Mouse (Mus musculus): ENCODE data around the gene Kcna5.
A peak's percentile ranks its signal among the peaks of the same experiment; 100 is the strongest.

Gene Kcna5

DNA sequence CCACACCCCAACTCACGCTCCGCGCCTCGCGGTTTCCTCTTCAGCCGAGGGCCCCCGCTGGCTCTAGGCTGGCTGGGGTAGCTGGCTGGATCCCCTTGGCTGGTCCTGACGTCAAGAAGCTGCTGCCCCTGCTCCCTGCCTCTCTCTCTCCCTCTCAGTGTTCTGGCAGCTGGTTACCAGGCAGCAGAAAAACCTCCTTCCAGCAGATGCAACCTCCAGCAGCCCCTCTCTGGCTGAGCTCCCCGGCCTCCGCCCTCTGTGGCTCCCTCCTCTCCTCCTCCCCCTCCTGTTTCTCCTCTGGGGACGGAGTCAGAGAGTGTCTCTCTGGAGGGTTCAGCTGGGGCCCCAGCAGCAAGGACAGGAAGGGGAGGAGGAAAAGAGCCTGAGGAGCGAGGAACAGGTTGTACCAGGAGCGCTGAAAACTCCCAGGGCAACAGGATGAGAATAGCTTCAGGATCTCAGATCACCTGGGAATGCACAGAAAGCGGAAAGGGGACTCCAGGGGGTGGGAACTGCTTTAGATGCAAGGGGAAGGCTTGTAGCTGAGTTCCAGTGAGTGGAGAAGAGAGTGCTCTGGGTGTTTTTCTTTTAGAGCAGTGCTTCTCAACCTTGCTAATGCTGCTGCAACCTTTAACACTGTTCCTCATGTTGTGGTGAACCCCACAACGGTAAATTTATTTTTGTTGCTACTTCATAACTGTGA is at the start of gene Kcna5:
Gene Kcna5, minus strand, starts transcription at position 205 of the 703 bp plus-strand sequence.
- no peak for DNase-seq (ENCODE audit: low spot score in 2 of 2)

DNA sequence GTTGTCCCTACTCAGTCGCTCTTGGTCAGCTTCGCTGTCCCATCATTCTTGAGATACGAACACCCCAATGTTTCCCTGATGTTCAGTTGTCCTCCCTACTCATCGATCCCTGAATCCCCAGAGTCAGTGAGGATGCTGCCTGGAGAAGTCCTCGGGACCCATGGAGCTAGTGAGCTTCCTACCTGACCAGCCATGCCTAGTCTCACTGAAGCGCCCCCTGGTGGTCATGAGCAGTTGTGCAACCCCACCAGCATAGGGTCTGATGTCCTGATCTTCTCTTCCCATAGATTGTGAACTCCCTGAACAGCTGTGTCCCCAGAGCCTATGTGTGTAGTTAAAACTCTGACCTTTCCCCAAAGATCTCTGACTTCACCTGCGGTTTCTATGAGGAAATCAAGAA is 47.9 kb upstream of the Kcna5 start:
- no peak for DNase-seq (ENCODE audit: low spot score in 2 of 2)

DNA sequence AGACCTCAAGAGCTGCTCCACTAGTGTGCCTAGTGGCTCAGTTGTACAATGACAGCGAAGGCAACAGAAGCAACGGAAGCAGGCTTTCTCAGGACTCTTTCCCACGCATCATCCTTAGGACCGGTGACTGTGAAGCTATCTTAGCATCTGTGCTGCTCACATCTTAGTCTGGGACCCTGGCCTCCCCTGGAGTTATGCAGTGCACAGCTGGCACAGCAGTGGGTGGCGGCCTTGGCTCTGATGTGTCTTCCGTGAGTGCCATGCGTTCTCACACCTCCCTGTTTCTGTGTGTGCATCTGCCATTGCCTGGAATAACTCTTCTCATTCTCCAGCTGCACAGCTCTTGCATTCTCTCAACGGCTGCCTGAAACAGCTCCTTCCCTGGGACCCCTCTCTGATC is 46.4 kb upstream of the Kcna5 start:
- DNase-seq (ENCODE audit: low spot score in 2 of 2): peak; percentile 73

DNA sequence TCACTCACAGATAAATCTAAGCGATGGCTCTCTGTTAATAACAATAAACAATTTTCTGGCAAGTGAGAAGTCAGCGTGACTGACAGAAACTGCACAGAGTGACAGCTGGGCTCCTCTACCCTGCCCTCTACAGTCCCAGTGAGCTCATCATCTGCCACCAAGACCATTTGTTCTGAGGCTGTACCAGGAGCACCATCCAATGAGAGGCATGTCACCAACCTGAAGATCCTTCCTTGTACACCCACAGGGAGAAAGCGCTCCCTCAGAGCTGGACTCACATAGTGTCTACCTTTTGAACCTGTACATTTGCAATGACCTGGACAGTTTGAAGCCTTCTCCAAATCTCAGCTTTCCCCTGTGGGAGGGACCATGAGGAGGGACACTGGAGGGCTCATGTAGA is 45.4 kb upstream of the Kcna5 start:
- no peak for DNase-seq (ENCODE audit: low spot score in 2 of 2)

DNA sequence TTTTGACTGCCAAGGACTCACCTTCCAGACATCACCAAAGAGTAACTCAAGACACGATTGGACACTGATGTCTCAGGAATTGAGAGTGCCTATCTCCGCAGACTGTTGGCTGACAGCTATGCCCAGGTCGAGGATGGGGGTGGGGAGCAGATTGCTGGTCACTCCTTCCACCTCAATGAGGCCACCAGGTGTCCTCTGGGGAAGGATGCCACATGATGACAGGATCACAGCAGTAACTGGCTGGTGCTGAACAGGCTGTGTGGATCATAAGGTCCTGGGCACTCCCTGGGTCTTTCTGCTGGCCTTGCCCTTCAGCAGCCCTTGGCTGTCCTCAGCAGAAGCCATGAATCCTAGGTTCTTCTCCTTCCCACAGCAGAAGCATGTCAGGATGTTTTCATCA is 42.2 kb upstream of the Kcna5 start:
- DNase-seq (ENCODE audit: low spot score in 2 of 2): no peak

DNA sequence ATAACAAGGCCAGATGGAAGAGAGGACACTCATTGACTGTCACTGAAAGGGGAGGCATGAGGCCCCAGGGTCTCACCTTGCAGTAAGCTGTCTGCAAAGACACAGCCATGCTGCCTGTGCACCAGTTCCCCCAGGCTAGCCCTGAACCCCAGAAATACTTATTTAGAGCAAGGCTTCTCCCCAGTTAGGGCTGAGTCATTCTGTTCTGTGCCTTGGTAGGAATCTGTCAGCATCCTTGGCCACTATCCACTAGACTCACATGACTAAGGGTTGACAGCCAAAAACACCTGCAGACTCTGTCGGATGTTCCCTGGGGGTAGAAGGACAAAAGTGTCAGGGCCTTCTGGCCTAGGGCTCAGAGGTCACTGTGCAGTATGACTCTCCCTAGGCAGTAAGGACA is 41.4 kb upstream of the Kcna5 start:
- no peak for DNase-seq (ENCODE audit: low spot score in 2 of 2)

DNA sequence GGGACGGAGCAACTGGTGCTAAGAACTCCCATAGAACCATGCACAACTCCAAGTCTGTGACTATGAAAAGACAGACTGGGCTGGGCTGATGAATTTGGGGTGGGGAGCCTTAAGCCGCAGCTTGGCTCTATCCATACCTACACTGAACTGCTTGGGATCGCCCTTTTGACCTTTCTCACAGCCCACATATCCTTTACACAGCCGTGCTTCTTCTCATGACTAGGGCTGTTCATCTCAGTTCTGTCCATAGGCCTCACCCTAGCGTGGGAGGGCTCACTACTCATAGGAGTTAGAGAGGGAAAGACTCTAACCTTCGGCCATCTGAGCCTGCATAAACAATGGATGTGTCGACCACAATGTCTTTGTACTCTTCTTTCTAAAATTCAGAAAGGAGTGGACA is 39.6 kb upstream of the Kcna5 start:
- DNase-seq (ENCODE audit: low spot score in 2 of 2): no peak

DNA sequence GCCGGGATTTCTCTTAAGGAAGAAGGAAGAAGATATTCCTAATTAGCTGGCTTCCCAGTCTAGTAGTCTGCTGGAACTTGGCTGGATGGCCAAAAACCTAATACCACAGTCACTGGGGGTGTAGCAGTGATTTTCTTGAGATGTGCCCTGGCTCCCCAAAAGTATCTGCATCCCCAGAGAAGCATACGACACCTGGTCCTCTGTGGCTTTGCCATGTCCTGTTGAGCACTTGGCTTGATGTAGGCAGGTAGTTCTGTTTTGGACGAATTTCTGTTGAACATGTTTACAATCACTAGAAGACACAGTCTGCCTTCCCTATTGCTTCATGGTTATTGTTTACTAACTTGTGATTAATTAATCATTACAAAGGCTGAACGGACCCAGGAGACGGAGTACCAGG is 37.8 kb upstream of the Kcna5 start:
- no peak for DNase-seq (ENCODE audit: low spot score in 2 of 2)

DNA sequence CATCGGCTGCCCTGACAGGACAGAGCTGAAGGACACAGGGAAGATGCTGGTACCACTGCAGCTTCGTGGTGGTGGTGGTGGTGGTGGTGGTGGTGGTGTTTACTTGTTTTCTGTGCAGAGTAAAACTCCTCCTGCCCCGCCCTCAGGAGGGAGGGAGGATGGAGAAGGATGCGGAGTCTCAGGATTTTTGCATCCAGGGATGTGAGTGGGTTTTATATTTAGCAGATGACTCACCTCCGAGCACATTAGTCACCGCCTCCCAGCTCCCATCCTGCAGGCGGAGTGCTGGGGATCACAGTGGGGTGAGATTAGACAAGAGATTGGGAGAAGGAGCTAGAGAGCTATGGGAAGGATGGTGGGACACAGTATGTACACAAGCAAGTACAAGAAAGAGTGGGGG is 34.6 kb upstream of the Kcna5 start:
- DNase-seq (ENCODE audit: low spot score in 2 of 2): peak; percentile 66 to 82

DNA sequence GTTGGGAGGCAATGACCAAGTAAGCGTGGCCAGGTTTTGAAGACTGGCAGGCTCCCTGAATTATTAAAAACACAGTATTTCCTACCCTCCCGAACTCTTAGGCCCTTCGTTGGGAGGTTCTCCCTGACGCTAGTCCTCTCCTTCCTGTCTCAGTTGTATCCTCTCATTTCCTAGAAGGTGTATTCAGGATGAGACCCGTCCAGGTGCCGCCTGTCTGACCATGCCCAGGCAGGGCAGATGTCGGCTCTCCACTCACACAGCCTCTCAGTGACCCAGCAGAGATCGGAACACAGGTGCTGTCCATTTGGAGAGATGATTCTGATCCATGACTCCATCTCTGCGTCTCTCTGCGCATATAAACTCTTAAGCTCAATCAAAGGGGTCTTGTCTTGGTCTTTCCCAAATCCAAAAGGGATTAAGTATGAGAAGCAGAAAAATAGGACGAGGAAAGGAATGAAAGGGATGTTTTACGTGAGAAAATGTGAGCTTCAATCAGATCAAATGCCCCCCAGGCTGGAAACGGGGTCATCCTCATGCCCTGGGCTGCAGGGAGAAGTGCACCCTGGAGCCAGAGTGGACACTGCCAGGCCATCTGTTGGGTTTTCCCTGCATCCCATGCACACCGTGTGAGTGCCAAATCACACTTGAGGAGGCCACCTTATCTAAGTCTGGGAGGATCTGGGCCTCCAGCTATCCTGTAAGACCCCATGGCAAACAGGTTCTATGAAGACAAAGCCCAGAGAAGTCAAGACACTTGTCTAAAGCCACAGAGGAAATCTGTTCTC is 33.0 kb upstream of the Kcna5 start:
- no peak for DNase-seq (ENCODE audit: low spot score in 2 of 2)

DNA sequence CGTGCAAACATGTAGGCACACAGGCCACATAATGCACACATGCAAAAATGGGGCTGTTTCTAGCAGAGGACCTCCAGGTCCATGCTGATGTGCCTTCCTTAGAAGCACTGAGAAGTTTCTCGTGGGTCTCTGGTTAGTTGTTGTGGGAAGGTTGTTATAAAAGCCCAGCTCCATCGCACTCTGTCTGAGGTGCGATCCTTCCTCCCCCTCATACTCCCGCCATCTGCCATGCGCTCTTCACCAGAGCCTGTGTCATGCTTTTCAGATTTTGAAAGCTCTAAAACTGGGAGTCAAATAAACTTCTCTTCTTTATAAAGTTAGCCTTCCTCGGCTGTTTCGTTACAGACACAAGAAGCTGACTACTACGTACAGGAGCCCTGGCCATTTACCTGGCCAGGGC is 32.1 kb upstream of the Kcna5 start:
- DNase-seq (ENCODE audit: low spot score in 2 of 2): no peak

DNA sequence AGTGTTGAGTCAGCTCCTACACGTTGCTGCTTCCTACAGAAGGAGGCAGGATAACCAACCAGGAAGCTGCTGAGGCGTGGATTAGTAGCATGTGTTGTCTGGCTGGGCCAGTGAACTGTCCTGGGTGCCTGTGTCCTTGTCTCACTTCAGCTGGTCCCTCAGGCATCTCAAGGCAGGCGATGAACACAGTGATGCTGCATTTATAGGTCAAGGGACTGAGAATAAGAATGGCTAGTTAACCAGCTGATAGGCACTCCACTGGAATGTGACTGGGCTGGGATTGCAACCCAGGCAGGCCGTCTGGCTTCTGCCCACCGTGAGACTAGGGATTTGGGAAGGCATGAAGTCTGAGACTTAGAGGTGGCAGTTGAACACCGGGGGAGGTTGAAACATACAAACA is 29.2 kb upstream of the Kcna5 start:
- DNase-seq (ENCODE audit: low spot score in 2 of 2): no peak

DNA sequence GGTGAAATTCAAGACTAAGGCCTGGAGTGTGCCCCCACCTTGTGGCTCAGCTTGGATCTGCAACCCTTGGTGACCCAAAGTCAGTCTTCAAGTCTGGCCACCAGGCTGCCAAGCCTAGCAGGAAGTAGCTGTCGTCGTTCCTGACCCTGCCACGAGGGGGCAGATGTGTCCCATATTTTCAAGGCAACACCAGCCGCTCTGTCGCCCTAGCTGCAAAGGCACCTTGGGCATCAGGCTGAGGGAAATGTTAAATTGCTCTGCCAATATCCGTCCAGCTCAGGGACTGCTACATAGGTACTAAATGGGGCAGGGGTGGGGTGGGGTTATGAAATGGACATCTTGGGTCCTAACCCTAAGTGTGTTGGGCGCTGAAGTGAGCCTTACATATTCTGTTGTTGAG is 28.7 kb upstream of the Kcna5 start:
- peak; percentile 79 to 81 for DNase-seq (ENCODE audit: low spot score in 2 of 2)

DNA sequence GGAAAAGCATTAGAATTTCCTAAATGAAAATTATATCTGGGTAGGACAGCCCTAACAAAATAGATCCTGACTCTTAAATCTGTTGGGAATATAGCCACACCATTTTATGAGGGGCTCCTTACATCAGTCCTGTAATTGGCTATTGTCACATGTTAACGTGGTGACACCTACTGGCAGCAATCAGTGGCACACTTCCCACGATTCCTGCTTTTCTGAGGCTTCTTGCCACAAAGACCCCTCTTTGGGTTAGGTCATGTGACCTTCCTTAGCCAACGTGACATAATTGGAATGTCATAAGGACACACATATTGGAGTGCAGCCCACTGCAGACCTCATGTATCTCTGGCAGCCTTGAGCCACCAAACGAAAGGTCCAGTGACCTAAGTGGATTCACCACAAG is 26.5 kb upstream of the Kcna5 start:
- DNase-seq (ENCODE audit: low spot score in 2 of 2): no peak

DNA sequence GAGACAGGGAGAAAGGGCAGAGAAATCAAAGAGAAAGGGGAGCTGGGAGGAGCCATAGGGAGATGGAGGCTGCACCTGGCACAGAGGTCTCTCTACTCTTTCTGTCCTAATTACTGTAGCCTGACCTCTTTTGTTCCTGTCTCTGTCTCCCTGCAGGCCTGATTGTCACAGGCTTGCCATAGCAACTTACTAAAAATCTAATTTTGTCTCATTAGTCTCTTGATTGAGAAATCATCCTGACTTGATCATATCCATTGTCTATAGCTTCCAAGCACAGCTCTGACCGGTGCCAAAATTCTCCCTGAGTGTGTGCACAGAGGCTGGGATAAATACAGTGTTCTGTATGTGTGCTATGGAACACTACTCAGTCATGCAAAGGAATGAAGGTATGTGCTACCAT is 25.5 kb upstream of the Kcna5 start:
- DNase-seq (ENCODE audit: low spot score in 2 of 2): no peak

DNA sequence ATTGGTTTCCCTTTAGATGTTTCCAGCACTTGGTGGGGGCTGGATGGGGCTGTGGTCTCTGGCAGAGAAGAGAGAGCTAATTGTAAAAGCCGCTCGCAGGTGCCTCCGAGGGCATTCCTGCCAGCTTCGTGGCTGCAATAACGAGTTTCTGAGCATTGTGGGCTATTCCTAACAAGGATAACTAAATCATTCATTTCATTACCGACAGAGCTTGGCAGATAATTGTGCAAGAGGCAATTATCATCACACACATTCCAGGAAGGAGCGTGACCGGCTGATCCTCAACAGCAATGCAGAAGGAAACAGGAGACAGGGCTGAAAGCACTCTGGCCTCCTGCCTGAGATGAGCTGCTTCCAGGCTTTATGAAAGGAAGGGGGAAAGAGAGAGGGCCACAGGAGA is 24.8 kb upstream of the Kcna5 start:
- no peak for DNase-seq (ENCODE audit: low spot score in 2 of 2)

DNA sequence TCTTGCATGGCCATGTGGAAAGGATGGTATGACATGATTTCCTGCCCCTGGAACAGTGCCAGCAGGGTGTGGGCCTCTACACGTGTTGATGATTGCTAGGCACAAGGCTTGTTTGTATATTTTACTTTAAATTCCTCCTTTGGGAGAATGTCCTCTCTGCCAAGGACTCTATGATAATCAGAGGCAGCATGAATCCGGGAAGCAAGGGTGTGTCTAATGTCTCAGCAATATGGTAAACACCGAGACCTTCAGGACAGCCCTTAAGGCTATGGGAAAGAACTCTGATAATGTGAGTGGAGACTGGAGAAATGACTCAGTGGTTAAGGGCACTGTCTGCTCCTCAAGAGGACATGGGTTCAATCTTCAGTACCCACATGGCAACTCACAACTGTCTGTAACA is 23.1 kb upstream of the Kcna5 start:
- no peak for DNase-seq (ENCODE audit: low spot score in 2 of 2)

DNA sequence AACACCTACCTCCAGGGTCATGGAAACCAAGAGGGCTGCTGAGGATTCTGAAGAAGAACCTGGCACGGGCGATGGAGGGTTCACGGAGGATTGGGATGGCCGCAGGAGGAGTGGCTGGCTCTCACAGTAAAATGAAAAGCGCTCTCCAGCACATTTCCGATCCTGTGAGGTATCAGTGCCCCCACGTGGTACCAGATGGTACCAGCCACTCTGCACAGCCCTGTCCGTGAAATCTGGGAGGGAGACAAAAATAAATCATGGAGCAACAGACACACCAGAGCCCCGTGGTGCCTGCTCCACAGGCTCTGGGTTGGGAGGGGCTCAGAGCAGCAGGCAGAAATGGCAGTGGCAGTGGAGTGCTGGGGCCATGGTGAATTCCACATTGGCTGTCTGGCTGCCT is 18.6 kb upstream of the Kcna5 start:
- peak; percentile 40 to 59 for DNase-seq (ENCODE audit: low spot score in 2 of 2)

DNA sequence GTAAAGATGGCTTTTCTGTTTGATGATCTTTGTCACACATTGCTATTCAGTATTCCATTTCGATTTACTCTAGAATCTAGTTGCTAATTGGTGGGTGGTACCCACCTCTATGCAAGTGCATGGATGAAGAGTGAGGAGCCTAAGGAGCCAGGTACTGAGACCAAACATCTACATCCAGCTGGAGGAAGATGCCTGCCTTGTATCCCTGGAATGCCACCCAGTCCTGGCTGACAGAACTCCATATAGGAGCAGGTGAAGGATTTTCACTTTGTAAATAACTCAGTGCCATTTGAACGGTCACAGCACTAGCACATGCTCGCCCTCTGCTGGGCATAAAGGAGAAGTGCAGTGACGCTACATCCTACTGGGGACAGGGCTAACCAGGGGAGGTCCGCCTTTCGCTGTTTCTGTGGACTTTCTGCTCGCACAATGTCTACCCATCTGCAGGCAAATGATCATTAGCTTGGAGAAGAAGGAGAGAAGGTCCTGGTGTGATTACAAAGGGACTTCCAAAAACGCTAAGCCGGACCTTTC is 16.7 kb upstream of the Kcna5 start:
- DNase-seq (ENCODE audit: low spot score in 2 of 2): no peak

DNA sequence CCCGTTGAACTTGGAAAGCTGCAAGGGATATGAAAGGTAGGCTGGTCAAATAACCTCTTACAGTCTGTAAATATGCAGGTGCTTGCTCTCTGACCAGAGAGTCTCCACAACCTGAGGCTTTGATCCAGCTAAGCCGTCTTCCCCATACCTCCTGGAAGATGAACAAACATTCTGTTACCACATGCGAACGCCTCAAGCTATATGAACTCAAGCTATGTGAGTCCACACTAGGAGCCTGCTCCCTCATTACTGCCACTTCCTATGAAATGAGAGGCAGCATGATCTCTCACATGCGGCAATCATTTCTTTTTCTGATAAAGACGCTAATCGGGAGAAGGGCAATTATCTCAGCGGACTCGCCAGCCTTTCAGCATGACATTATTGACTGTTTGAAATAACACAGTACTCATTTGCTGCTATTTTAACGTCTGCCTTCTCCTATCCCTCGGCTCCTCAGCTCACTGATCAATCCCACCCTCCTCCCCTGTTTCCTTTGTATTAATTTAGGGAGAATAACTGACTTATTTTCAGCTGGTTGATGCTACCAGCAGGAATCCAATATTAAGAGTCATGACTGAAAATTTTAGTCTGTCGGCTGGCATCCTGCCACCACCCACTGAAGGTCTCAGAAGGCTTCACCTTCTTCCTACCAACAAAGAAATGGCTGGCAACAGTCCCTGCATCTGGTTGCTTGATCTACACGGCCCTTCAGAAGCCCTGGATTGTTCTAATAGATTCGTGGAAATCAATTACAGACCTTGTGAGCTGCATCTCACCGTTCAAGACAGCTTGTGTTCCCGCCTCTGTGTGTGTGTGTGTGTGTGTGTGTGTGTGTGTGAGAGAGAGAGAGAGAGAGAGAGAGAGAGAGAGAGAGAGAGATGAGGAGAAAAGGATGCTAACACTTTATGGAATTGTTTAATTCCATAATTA is 9.2 kb upstream of the Kcna5 start:
- DNase-seq (ENCODE audit: low spot score in 2 of 2): no peak

DNA sequence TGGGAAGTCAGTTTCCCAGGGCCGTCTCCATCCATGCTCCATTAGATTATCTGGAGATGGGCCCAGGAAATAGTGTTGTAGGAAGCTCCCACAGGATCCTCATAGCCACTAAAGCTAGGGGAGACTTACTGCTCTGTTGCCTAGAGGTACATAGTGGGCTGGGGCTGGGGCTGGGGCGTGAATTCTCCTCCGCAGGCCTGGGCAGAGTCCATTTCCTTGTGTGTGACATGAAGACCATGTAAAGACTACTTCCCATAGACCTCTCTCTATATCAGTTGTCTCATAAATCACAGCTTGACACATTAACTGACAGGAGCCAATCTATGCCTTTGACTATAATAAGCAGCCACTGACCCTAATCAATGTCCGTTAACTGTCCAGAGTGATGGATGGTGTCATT is 7.5 kb upstream of the Kcna5 start:
- no peak for DNase-seq (ENCODE audit: low spot score in 2 of 2)

DNA sequence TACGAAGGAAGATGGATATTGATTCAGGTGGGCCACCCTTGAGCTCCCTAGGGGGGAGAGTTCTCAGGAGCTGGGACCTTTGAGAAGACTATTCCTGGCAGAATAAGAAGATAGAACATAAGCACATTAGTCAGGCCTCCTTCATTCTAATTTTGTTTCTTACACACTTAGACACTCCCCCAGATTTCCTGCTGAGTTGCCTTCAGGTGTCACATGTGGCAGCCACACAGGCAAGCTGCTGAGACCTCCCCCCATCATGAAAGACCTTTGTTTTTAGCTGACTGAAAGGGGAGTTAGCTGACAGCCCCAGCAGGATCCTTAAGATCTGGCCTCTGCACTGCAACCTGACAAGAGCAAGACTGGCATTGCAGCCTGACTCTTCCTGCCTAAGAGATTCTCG is 2.3 kb upstream of the Kcna5 start:
- no peak for DNase-seq (ENCODE audit: low spot score in 2 of 2)
